Mouse (Mus musculus) layer of hippocampus, adult 6 months (tissue): ENCODE data around the gene Npy. TPM values are rescaled to one million over a fixed set of nuclear protein-coding genes. Genes with fewer than 3 reads are reported as not detected.

ENCODE experiments used
- long read RNA-seq, 2 experiments: library from polyadenylated mRNA; unstranded; transcript quantifications; one replicate each; pipeline ENCODE4 v2.0.0; 2019 to 2020
- polyA plus RNA-seq: library from polyadenylated mRNA; unstranded; fragments of <200 nt; fragmentation: Nextera tagmentation; gene quantifications from 2 replicates; pipeline ENCODE4 v1.2.3, GENCODE M21; 2021

Npy gene
- polyA plus RNA-seq: 397 and 404 TPM in 2 replicates
- long read RNA-seq, experiment 1, transcript Npy-201 (4 exons, 566 nt): major isoform, 104 of 112 reads
- long read RNA-seq, experiment 1, partial matches to known transcripts: 8 of 112 reads
- long read RNA-seq, experiment 1, other reads (novel, unspliced or antisense): 0 of 112 reads
- long read RNA-seq, experiment 2, transcript Npy-201 (4 exons, 566 nt): major isoform, 10 of 11 reads
- long read RNA-seq, experiment 2, partial matches to known transcripts: 0 of 11 reads
- long read RNA-seq, experiment 2, other reads (novel, unspliced or antisense): 1 of 11 reads

GRCm38 (mm10) chr6:49821961-49822870, at the start of gene Npy:
Gene Npy (plus strand): TSS chr6:49822710.

